Mouse (Mus musculus) liver, embryonic 11.5 days (tissue): ENCODE measurements around the gene Smarca4. TPM values are rescaled to one million over a fixed set of nuclear protein-coding genes. Genes with fewer than 3 reads are reported as not detected.
A peak's percentile ranks its signal among the peaks of the same experiment; 100 is the strongest.

Experiments used
- ATAC-seq: fragments of 200-750 bp; cut with Nextera tagmentation; replicated peaks from 2 replicates; pipeline ENCODE4 v1.8.0; 2017; ENCODE audit warnings: moderate number of reproducible peaks, mild to moderate bottlenecking, moderate TSS enrichment, moderate library complexity; ENCODE audit not compliant: low FRiP score
- DNase-seq: peaks from one replicate; pipeline ENCODE4 v3.0.0-alpha.2; 2017; ENCODE audit warnings: low spot score
- H3K27ac ChIP-seq: fragments of 300-500 bp; sonication (generic); 2 replicates; pipeline ENCODE4 v1.5.1; 2014; ENCODE audit warnings: mild to moderate bottlenecking, low read depth, low read length, control low read depth
- H3K27me3 ChIP-seq: fragments of 300-500 bp; sonication (generic); replicated peaks from 2 replicates; pipeline ENCODE4 v1.6.1; 2014; ENCODE audit warnings: low read length, mixed read lengths; ENCODE audit not compliant: control insufficient read depth, insufficient read depth
- H3K36me3 ChIP-seq: fragments of 300-500 bp; sonication (generic); 2 replicates; pipeline ENCODE4 v1.6.1; 2014; ENCODE audit warnings: mild to moderate bottlenecking, low read length, moderate library complexity, mixed read lengths; ENCODE audit not compliant: control insufficient read depth, insufficient read depth
- H3K4me1 ChIP-seq: fragments of 300-500 bp; sonication (generic); replicated peaks from 2 replicates; pipeline ENCODE4 v1.6.1; 2014; ENCODE audit warnings: low read length, mixed read lengths; ENCODE audit not compliant: control insufficient read depth, insufficient read depth
- H3K4me2 ChIP-seq: fragments of 300-500 bp; sonication (generic); 2 replicates; pipeline ENCODE4 v1.6.1; 2014; ENCODE audit warnings: mild to moderate bottlenecking, control low read depth, moderate library complexity
- H3K4me3 ChIP-seq: fragments of 300-500 bp; sonication (generic); 2 replicates; pipeline ENCODE4 v1.5.1; 2014; ENCODE audit warnings: low read depth, low read length, control low read depth
- H3K9ac ChIP-seq: fragments of 300-500 bp; sonication (generic); 2 replicates; pipeline ENCODE4 v1.6.1; 2014; ENCODE audit warnings: low read depth, low read length, control low read depth
- H3K9me3 ChIP-seq: fragments of 300-500 bp; sonication (generic); 2 replicates; pipeline ENCODE4 v1.6.1; 2016; ENCODE audit warnings: low read length, inconsistent platforms, mixed read lengths; ENCODE audit not compliant: control insufficient read depth
- WGBS: fragments of 180-500 bp; shearing (Covaris S2); extraction: QIAGEN DNeasy Blood & Tissue Kit; methylation state at CpG from one replicate; pipeline ENCODE4 v1.1.7; 2014; 5-methylcytosine and 5-hydroxymethylcytosine counted together
- polyA plus RNA-seq: library from polyadenylated mRNA; unstranded; fragments of >200 nt; fragmentation: Nextera tagmentation; extraction: Ambion mirVana; gene quantifications from 2 replicates; pipeline ENCODE4 v1.2.1, GENCODE M21; 2014

Smarca4 gene
- polyA plus RNA-seq, 1 experiment from 2014 or later = 86.1 TPM

GRCm38 (mm10) chr9:21609861-21610260 is 6.1 kb upstream of the Smarca4 start:
- ATAC-seq (no peak), DNase-seq (no peak)
- no peak overlapping the region for H3K4me3 ChIP-seq
- no peaks in the 10 kb centered on the region for H3K9me3 ChIP-seq
- H3K27ac ChIP-seq = no peak overlapping the region
- H3K4me1 ChIP-seq = peaks cover 3% of the 10 kb centered on the region
- WGBS = 87% methylated on average over 1 of the region's 1 CpGs
- H3K36me3 ChIP-seq = no peaks in the 10 kb centered on the region
- no peaks in the 10 kb centered on the region for H3K27me3 ChIP-seq
- no peak overlapping the region for H3K4me2 ChIP-seq
- no peak overlapping the region for H3K9ac ChIP-seq

- H3K4me1 ChIP-seq = peaks cover 12% of the 10 kb centered on the region
- H3K27me3 ChIP-seq = no peaks in the 10 kb centered on the region
- H3K27ac ChIP-seq = peak overlapping the region; percentile 97
- WGBS = 62% methylated on average over 15 of the region's 15 CpGs
- H3K4me2 ChIP-seq = peak overlapping the region; percentile 85
- DNase-seq (no peak), ATAC-seq (no peak)
- H3K9me3 ChIP-seq = no peaks in the 10 kb centered on the region
- peak overlapping the region; percentile 84 for H3K9ac ChIP-seq
- peaks cover 2% of the 10 kb centered on the region; the same call in 1 of the 2 replicates for H3K36me3 ChIP-seq
- peak overlapping the region; percentile 86 for H3K4me3 ChIP-seq
These were observed 929 bp upstream of the Smarca4 start for GRCm38 (mm10) chr9:21614864-21615616.

- Histone ChIP-seq H3K9me3 (no peaks in the 10 kb centered on the region), H3K36me3 (peaks cover 2% of the 10 kb centered on the region; the same call in 1 of the 2 replicates), H3K4me3 (peak overlapping the region; percentile 86), H3K4me1 (peaks cover 12% of the 10 kb centered on the region), H3K27ac (peak overlapping the region; percentile 97), H3K4me2 (peak overlapping the region; percentile 82), H3K9ac (peak overlapping the region; percentile 98), H3K27me3 (no peaks in the 10 kb centered on the region)
- DNase-seq (peak; percentile 90), ATAC-seq (peak; percentile 70)
- under 1% methylated on average over 57 of the region's 57 CpGs for WGBS
These were observed 338 bp downstream of the Smarca4 start for GRCm38 (mm10) chr9:21616232-21616781.

GRCm38 (mm10) chr9:21617066-21617465 is 1.1 kb downstream of the Smarca4 start:
- peak overlapping the region; percentile 82 for H3K4me2 ChIP-seq
- no peaks in the 10 kb centered on the region for H3K27me3 ChIP-seq
- H3K4me1 ChIP-seq = peaks cover 12% of the 10 kb centered on the region
- WGBS = 6% methylated on average over 10 of the region's 10 CpGs
- peak overlapping the region; percentile 98 for H3K9ac ChIP-seq
- H3K27ac ChIP-seq = peak overlapping the region; percentile 97
- peaks cover 2% of the 10 kb centered on the region; the same call in 1 of the 2 replicates for H3K36me3 ChIP-seq
- no peak for DNase-seq
- H3K4me3 ChIP-seq = peak overlapping the region; percentile 86
- no peak for ATAC-seq
- H3K9me3 ChIP-seq = no peaks in the 10 kb centered on the region

- Histone ChIP-seq H3K4me3 (no peak overlapping the region), H3K27me3 (no peaks in the 10 kb centered on the region), H3K4me1 (peaks cover 6% of the 10 kb centered on the region), H3K27ac (no peak overlapping the region), H3K9me3 (no peaks in the 10 kb centered on the region), H3K36me3 (peaks cover 2% of the 10 kb centered on the region; the same call in 1 of the 2 replicates), H3K9ac (no peak overlapping the region), H3K4me2 (no peak overlapping the region)
- WGBS = 85% methylated on average over 4 of the region's 4 CpGs
- DNase-seq (no peak), ATAC-seq (no peak)
These were observed 4.3 kb downstream of the Smarca4 start for GRCm38 (mm10) chr9:21620229-21620628.

- H3K27me3 ChIP-seq = no peaks in the 10 kb centered on the region
- H3K4me1 ChIP-seq = peaks cover 6% of the 10 kb centered on the region
- H3K9me3 ChIP-seq = no peaks in the 10 kb centered on the region
- H3K27ac ChIP-seq = no peak overlapping the region
- H3K36me3 ChIP-seq = peaks cover 2% of the 10 kb centered on the region; the same call in 1 of the 2 replicates
- DNase-seq (no peak), ATAC-seq (peak; percentile 75)
- H3K9ac ChIP-seq = no peak overlapping the region
- WGBS = 88% methylated on average over 1 of the region's 1 CpGs
- H3K4me3 ChIP-seq = no peak overlapping the region
- no peak overlapping the region for H3K4me2 ChIP-seq
These were observed 6.7 kb downstream of the Smarca4 start for GRCm38 (mm10) chr9:21622676-21623075.

GRCm38 (mm10) chr9:21625342-21626339 is 9.7 kb downstream of the Smarca4 start:
- Histone ChIP-seq H3K9me3 (no peaks in the 10 kb centered on the region), H3K27me3 (no peaks in the 10 kb centered on the region), H3K4me1 (no peaks in the 10 kb centered on the region), H3K36me3 (no peaks in the 10 kb centered on the region), H3K27ac (no peak overlapping the region), H3K4me2 (no peak overlapping the region), H3K4me3 (no peak overlapping the region), H3K9ac (no peak overlapping the region)
- DNase-seq = no peak
- 89% methylated on average over 10 of the region's 10 CpGs for WGBS
- no peak for ATAC-seq

GRCm38 (mm10) chr9:21626571-21626970 is 10.6 kb downstream of the Smarca4 start:
- Histone ChIP-seq H3K9me3 (no peaks in the 10 kb centered on the region), H3K4me1 (no peaks in the 10 kb centered on the region), H3K4me3 (no peak overlapping the region), H3K36me3 (no peaks in the 10 kb centered on the region), H3K27me3 (no peaks in the 10 kb centered on the region), H3K9ac (no peak overlapping the region), H3K27ac (no peak overlapping the region), H3K4me2 (no peak overlapping the region)
- no peak for ATAC-seq
- no peak for DNase-seq
